Mouse (Mus musculus) heart, adult 2 months (tissue): ENCODE data around the gene Foxp4.

Source experiments
- CTCF ChIP-seq: fragments of 200-600 bp; IDR thresholded peaks from 2 replicates; pipeline ENCODE4 v1.8.1; 2022; ENCODE audit warnings: antibody characterized with exemption, mild to moderate bottlenecking, moderate library complexity
- POLR2A ChIP-seq: fragments of 200-500 bp; IDR thresholded peaks from 2 replicates; pipeline ENCODE4 v1.6.1; 2011; ENCODE audit warnings: mild to moderate bottlenecking, low read depth, low read length, control low read depth; ENCODE audit not compliant: insufficient read depth

GRCm38 (mm10) chr17:47925988-47926387 lies 1.5 kb upstream of the Foxp4 start:
- TF ChIP-seq CTCF (no peak), POLR2A (no peak)
